Mouse (Mus musculus): ENCODE measurements around the gene Bmi1. TPM values are rescaled to one million over a fixed set of nuclear protein-coding genes. Genes with fewer than 3 reads are reported as not detected.

The Bmi1 gene
- polyA plus RNA-seq, 1 experiment = 25.3 TPM

- no peak for DNase-seq (ENCODE audit: low spot score)
Measured at GRCm38 (mm10) chr2:18687671-18688170, 10.9 kb downstream of the Bmi1 start.

- no peak for DNase-seq (ENCODE audit: low spot score)
Measured at GRCm38 (mm10) chr2:18688286-18688685, 11.5 kb downstream of the Bmi1 start.

- peak; percentile 32 for DNase-seq (ENCODE audit: low spot score)
Measured at GRCm38 (mm10) chr2:18688708-18689063, 11.9 kb downstream of the Bmi1 start.

GRCm38 (mm10) chr2:18689064-18689921 lies 12.5 kb downstream of the Bmi1 start:
- peak; percentile 36 for DNase-seq (ENCODE audit: low spot score)

- peak; percentile 28 for DNase-seq (ENCODE audit: low spot score)
Measured at GRCm38 (mm10) chr2:18690055-18690691, 13.4 kb downstream of the Bmi1 start.

- no peak for DNase-seq (ENCODE audit: low spot score)
Measured at GRCm38 (mm10) chr2:18690756-18691155, 13.9 kb downstream of the Bmi1 start.

GRCm38 (mm10) chr2:18692031-18692430 lies 15.2 kb downstream of the Bmi1 start:
- DNase-seq (ENCODE audit: low spot score) = no peak

- DNase-seq (ENCODE audit: low spot score) = no peak
Measured at GRCm38 (mm10) chr2:18692548-18692947, 15.7 kb downstream of the Bmi1 start.

GRCm38 (mm10) chr2:18693491-18693870 lies 16.7 kb downstream of the Bmi1 start:
- no peak for DNase-seq (ENCODE audit: low spot score)

- peak; percentile 83 for DNase-seq (ENCODE audit: low spot score)
Measured at GRCm38 (mm10) chr2:18693871-18694610, 17.2 kb downstream of the Bmi1 start, which contains the start of gene Spag6. Gene Spag6, plus strand, starts transcription at chr2:18694032.

- no peak for DNase-seq (ENCODE audit: low spot score)
Measured at GRCm38 (mm10) chr2:18694611-18694950, 17.8 kb downstream of the Bmi1 start.

GRCm38 (mm10) chr2:18695163-18695562 lies 18.3 kb downstream of the Bmi1 start:
- no peak for DNase-seq (ENCODE audit: low spot score)

GRCm38 (mm10) chr2:18695629-18696150 lies 18.9 kb downstream of the Bmi1 start:
- no peak for DNase-seq (ENCODE audit: low spot score)

GRCm38 (mm10) chr2:18697591-18698244 lies 20.9 kb downstream of the Bmi1 start:
- no peak for DNase-seq (ENCODE audit: low spot score)

GRCm38 (mm10) chr2:18698663-18699385 lies 22.0 kb downstream of the Bmi1 start:
- peak; percentile 28 for DNase-seq (ENCODE audit: low spot score)

- no peak for DNase-seq (ENCODE audit: low spot score)
Measured at GRCm38 (mm10) chr2:18699401-18699990, 22.7 kb downstream of the Bmi1 start.

- no peak for DNase-seq (ENCODE audit: low spot score)
Measured at GRCm38 (mm10) chr2:18710356-18710755, 33.5 kb downstream of the Bmi1 start.

- DNase-seq (ENCODE audit: low spot score) = no peak
Measured at GRCm38 (mm10) chr2:18713071-18713470, 36.3 kb downstream of the Bmi1 start.

GRCm38 (mm10) chr2:18714337-18714736 lies 37.5 kb downstream of the Bmi1 start:
- no peak for DNase-seq (ENCODE audit: low spot score)

GRCm38 (mm10) chr2:18718521-18718920 lies 41.7 kb downstream of the Bmi1 start:
- no peak for DNase-seq (ENCODE audit: low spot score)

Data from urinary bladder, adult 2 months (tissue).